Mouse (Mus musculus) thymus, adult 2 months (tissue): ENCODE measurements at regions not wholly inside any gene's neighbourhood (a gene's known extent, or its start where the extent isn't known, plus 50 kb on each side); places are given as distances from the start of the nearest gene placed in this dataset.

Experiments
- CTCF ChIP-seq: fragments of 200-500 bp; IDR thresholded peaks from 2 replicates; pipeline ENCODE4 v1.5.1; 2012; ENCODE audit warnings: mild to moderate bottlenecking, control low read depth, low read length, moderate library complexity, borderline replicate concordance; ENCODE audit not compliant: control insufficient read depth, poor library complexity, insufficient read depth; ENCODE audit errors: extremely low read depth
- POLR2A ChIP-seq: fragments of 200-500 bp; IDR thresholded peaks from 2 replicates; pipeline ENCODE4 v1.6.1; 2012; ENCODE audit warnings: mild to moderate bottlenecking, low read length, control low read depth, moderate library complexity; ENCODE audit not compliant: control insufficient read depth, poor library complexity, insufficient read depth; ENCODE audit errors: extremely low read depth

DNA sequence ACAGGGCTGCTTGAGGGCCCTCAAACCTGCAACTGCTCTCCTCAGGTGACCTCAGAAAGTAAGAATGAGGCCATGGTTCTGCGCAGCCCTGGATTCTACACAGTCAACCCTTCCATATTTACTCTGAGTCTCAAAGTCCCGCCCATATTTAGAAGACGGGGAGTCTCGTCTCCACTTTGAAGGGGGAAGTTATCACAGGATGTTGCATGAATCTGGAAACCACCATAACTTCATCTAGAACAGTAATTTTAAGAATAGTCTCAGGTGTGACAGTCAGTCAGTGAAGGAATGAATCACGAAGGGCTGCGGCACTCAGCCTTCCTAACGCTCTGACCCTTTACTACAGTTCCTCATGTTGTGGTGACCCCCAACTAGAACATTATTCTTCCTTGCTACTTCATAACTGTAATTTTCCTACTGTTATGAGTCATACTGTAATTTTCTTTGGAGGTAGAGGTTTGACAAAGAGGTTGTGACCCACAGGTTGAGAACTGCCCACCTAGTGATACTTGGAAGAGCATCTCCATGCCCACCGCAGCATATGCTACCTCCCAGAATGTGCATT is 122.9 kb upstream of the Rybp start:
- TF ChIP-seq CTCF (no peak), POLR2A (no peak)
